Mouse (Mus musculus): Measurements from ENCODE around the gene Sync. TPM values are rescaled to one million over a fixed set of nuclear protein-coding genes. Genes with fewer than 3 reads are reported as not detected.

The Sync gene
- total RNA-seq (2012; rRNA removed) (0.04 TPM in 1 of 2 replicates, not detected in the other), total RNA-seq (2014; rRNA removed) (not detected in 2 replicates), polyA plus RNA-seq (2012; ENCODE audit: insufficient read length, low read depth) (0.14 and 0.16 TPM in 2 replicates)

GRCm38 (mm10) chr4:129287472-129287981 is at the start of gene Sync:
Sync (plus strand) TSS chr4:129287617.
- no peak for TF ChIP-seq JUND (conservative IDR thresholded peaks at IDR 0.05; ENCODE audit: low read depth, low read length)
- no peak for TF ChIP-seq ZC3H11A (IDR thresholded peaks at IDR 0.05; ENCODE audit: low read depth, low read length)
- TF ChIP-seq E2F4 (IDR thresholded peaks at IDR 0.05; ENCODE audit: insufficient replicate concordance, low read depth, low read length), result no peak
- TF ChIP-seq RAD21 (IDR thresholded peaks at IDR 0.05; ENCODE audit: low read depth, low read length), result no peak
- TF ChIP-seq MEF2A (IDR thresholded peaks at IDR 0.05; ENCODE audit: borderline replicate concordance, low read depth, low read length), result no peak
- no peak for TF ChIP-seq MXI1 (IDR thresholded peaks at IDR 0.05; ENCODE audit: low read depth, low read length)
- no peak for TF ChIP-seq JUN (IDR thresholded peaks at IDR 0.05; ENCODE audit: insufficient read depth, low read depth, low read length)
- no peak for TF ChIP-seq USF2 (conservative IDR thresholded peaks at IDR 0.05; ENCODE audit: low read depth, low read length)
- TF ChIP-seq RCOR1 (conservative IDR thresholded peaks at IDR 0.05; ENCODE audit: low read depth, low read length), result no peak
- no peak for TF ChIP-seq CTCF (conservative IDR thresholded peaks at IDR 0.05 in 1 of 2, IDR thresholded peaks at IDR 0.05 in 1 of 2; ENCODE audit: low read depth in 2 of 2, low read length in 2 of 2)
- TF ChIP-seq EP300 (IDR thresholded peaks at IDR 0.05; ENCODE audit: low read length), result no peak
- TF ChIP-seq ELF1 (IDR thresholded peaks at IDR 0.05; ENCODE audit: low read depth, low read length), result no peak
- TF ChIP-seq CHD2 (IDR thresholded peaks at IDR 0.05; ENCODE audit: low read length), result no peak
- no peak for TF ChIP-seq ETS1 (conservative IDR thresholded peaks at IDR 0.05; ENCODE audit: low read depth, low read length)
- no peak for TF ChIP-seq POLR2AphosphoS2 (IDR thresholded peaks at IDR 0.05; ENCODE audit: low read depth, low read length)
- peaks cover 9% of the 10 kb centered on the region for H3K27me3 ChIP-seq (replicated peaks)
- 0 out of 2 replicates have a peak within 1 kb of the TSS, but pooled peaks have one; percentile 16 for H3K9ac ChIP-seq (ENCODE audit: insufficient read depth, low read depth)
- DNase-seq (ENCODE audit: extremely low read depth), result no peak
- no peak within 1 kb of the TSS for H3K27ac ChIP-seq (ENCODE audit: insufficient read depth, low read depth)
- dilution Hi-C loops (cut with MboI; ENCODE audit: extremely low pct_ligation_motif_present, extremely low pct_unique_long_range_greater_than_20kb, low sequenced_read_pairs), result no loop called here
- peak within 1 kb of the TSS; percentile 93 for H3K4me2 ChIP-seq (ENCODE audit: insufficient read depth, low read depth, poor library complexity, severe bottlenecking)
- no peaks in the 10 kb centered on the region for H3K9me3 ChIP-seq (replicated peaks; ENCODE audit: low read length)
- peaks cover 3% of the 10 kb centered on the region in 2 experiments; a peak in 3 of 4 replicates for H3K4me1 ChIP-seq (ENCODE audit: control insufficient read depth in 1 of 2, insufficient read depth in 2 of 2)
- H3K4me3 ChIP-seq (replicated peaks in 1 of 3; ENCODE audit: low read depth in 2 of 3, low read length in 2 of 3, poor library complexity in 1 of 3), result peak within 1 kb of the TSS in 1 of 3 experiments; percentile 33
- in situ Hi-C loops (cut with MboI; ENCODE audit: low pct_ligation_motif_present, low pct_unique_long_range_greater_than_20kb, low sequenced_read_pairs), result no loop called here
- H3K79me2 ChIP-seq (replicated peaks; ENCODE audit: control insufficient read depth, extremely low read depth, insufficient read depth, poor library complexity, severe bottlenecking), result no peaks in the 10 kb centered on the region
- no peaks in the 10 kb centered on the region for H3K36me3 ChIP-seq (replicated peaks in 1 of 2; ENCODE audit: control insufficient read depth in 1 of 2, insufficient read depth in 1 of 2, low read length in 1 of 2)

GRCm38 (mm10) chr4:129237843-129238441 is 49.5 kb upstream of the Sync start:
- dilution Hi-C loops (cut with MboI; ENCODE audit: extremely low pct_ligation_motif_present, extremely low pct_unique_long_range_greater_than_20kb, low sequenced_read_pairs), result no loop called here
- no peaks in the 10 kb centered on the region for H3K79me2 ChIP-seq (replicated peaks; ENCODE audit: control insufficient read depth, extremely low read depth, insufficient read depth, poor library complexity, severe bottlenecking)
- H3K27ac ChIP-seq (ENCODE audit: insufficient read depth, low read depth), result no peak overlapping the region

More at GRCm38 (mm10) chr4:129237843-129238441, 49.5 kb upstream of the Sync start:
- Histone ChIP-seq H3K4me2 (ENCODE audit: insufficient read depth, low read depth, poor library complexity, severe bottlenecking) (no peak overlapping the region), H3K36me3 (replicated peaks in 1 of 2; ENCODE audit: control insufficient read depth in 1 of 2, insufficient read depth in 1 of 2, low read length in 1 of 2) (no peaks in the 10 kb centered on the region), H3K9ac (ENCODE audit: insufficient read depth, low read depth) (no peak overlapping the region), H3K27me3 (replicated peaks) (peaks cover 13% of the 10 kb centered on the region), H3K4me1 (ENCODE audit: control insufficient read depth in 1 of 2, insufficient read depth in 2 of 2) (peaks cover 9 to 28% of the 10 kb centered on the region in 2 experiments), H3K4me3 (replicated peaks in 1 of 3; ENCODE audit: low read depth in 2 of 3, low read length in 2 of 3, poor library complexity in 1 of 3) (no peak overlapping the region), H3K9me3 (replicated peaks; ENCODE audit: low read length) (no peaks in the 10 kb centered on the region)
- in situ Hi-C loops (cut with MboI; ENCODE audit: low pct_ligation_motif_present, low pct_unique_long_range_greater_than_20kb, low sequenced_read_pairs), result no loop called here
- no peak for DNase-seq (ENCODE audit: extremely low read depth)
- TF ChIP-seq USF1 (IDR thresholded peaks at IDR 0.05; ENCODE audit: low read depth, low read length) (no peak), CTCF (conservative IDR thresholded peaks at IDR 0.05 in 1 of 2, IDR thresholded peaks at IDR 0.05 in 1 of 2; ENCODE audit: low read depth in 2 of 2, low read length in 2 of 2) (no peak), SMC3 (IDR thresholded peaks at IDR 0.05; ENCODE audit: low read depth, low read length) (no peak), CHD1 (IDR thresholded peaks at IDR 0.05; ENCODE audit: low read depth, low read length) (no peak), EP300 (IDR thresholded peaks at IDR 0.05; ENCODE audit: low read length) (no peak), MYC (IDR thresholded peaks at IDR 0.05; ENCODE audit: low read depth, low read length) (no peak), GABPA (IDR thresholded peaks at IDR 0.05; ENCODE audit: insufficient replicate concordance, low read depth, low read length) (no peak), BHLHE40 (IDR thresholded peaks at IDR 0.05; ENCODE audit: low read depth, low read length) (no peak), RAD21 (IDR thresholded peaks at IDR 0.05; ENCODE audit: low read depth, low read length) (no peak), E2F4 (IDR thresholded peaks at IDR 0.05; ENCODE audit: insufficient replicate concordance, low read depth, low read length) (no peak), ZKSCAN1 (IDR thresholded peaks at IDR 0.05; ENCODE audit: borderline replicate concordance, low read depth, low read length) (no peak), MAFK (IDR thresholded peaks at IDR 0.05; ENCODE audit: insufficient replicate concordance, low read length) (no peak), HCFC1 (IDR thresholded peaks at IDR 0.05; ENCODE audit: low read depth, low read length) (no peak), POLR2AphosphoS2 (IDR thresholded peaks at IDR 0.05; ENCODE audit: low read depth, low read length) (no peak), ZNF384 (IDR thresholded peaks at IDR 0.05; ENCODE audit: low read depth, low read length) (no peak), UBTF (IDR thresholded peaks at IDR 0.05; ENCODE audit: low read depth, low read length) (no peak), JUN (IDR thresholded peaks at IDR 0.05; ENCODE audit: insufficient read depth, low read depth, low read length) (no peak), ZMIZ1 (IDR thresholded peaks at IDR 0.05; ENCODE audit: low read depth, low read length) (no peak), PAX5 (IDR thresholded peaks at IDR 0.05; ENCODE audit: low read length) (no peak)

All from CH12.LX (cell line).